Mouse (Mus musculus) kidney, postnatal 0 days (tissue): ENCODE results near the gene Klk8. TPM values are rescaled to one million over a fixed set of nuclear protein-coding genes. Genes with fewer than 3 reads are reported as not detected.
A peak's percentile ranks its signal among the peaks of the same experiment; 100 is the strongest.

Experiments used
- ATAC-seq: fragments of 200-750 bp; cut with Nextera tagmentation; replicated peaks from 2 replicates; pipeline ENCODE4 v1.8.0; 2017; ENCODE audit warnings: low read depth, moderate number of reproducible peaks, moderate TSS enrichment, moderate library complexity; ENCODE audit not compliant: low FRiP score
- DNase-seq: peaks from one replicate; pipeline ENCODE4 v3.0.0-alpha.2; 2016; ENCODE audit warnings: low spot score
- H3K27ac ChIP-seq: fragments of 300-500 bp; sonication (generic); 2 replicates; pipeline ENCODE4 v1.5.1; 2014; ENCODE audit warnings: mild to moderate bottlenecking
- H3K27me3 ChIP-seq: fragments of 300-500 bp; sonication (generic); 2 replicates; pipeline ENCODE4 v1.6.1; 2014; ENCODE audit warnings: low read length, mixed read lengths; ENCODE audit not compliant: insufficient read depth
- H3K36me3 ChIP-seq: fragments of 300-500 bp; sonication (generic); 2 replicates; pipeline ENCODE4 v1.6.1; 2014; ENCODE audit warnings: low read length, mixed read lengths; ENCODE audit not compliant: insufficient read depth
- H3K4me1 ChIP-seq: fragments of 300-500 bp; sonication (generic); replicated peaks from 2 replicates; pipeline ENCODE4 v1.6.1; 2014; ENCODE audit warnings: antibody characterized with exemption, low read length, mixed read lengths; ENCODE audit not compliant: insufficient read depth
- H3K4me2 ChIP-seq: fragments of 300-500 bp; sonication (generic); 2 replicates; pipeline ENCODE4 v1.6.1; 2014; ENCODE audit warnings: mild to moderate bottlenecking, low read length, moderate library complexity, mixed read lengths
- H3K4me3 ChIP-seq: fragments of 300-500 bp; sonication (generic); replicated peaks from 2 replicates; pipeline ENCODE4 v1.5.1; 2014; ENCODE audit warnings: low read depth, low read length
- H3K9ac ChIP-seq: fragments of 300-500 bp; sonication (generic); 2 replicates; pipeline ENCODE4 v1.6.1; 2014; ENCODE audit warnings: low read depth, low read length
- H3K9me3 ChIP-seq: fragments of 300-500 bp; sonication (generic); replicated peaks from 2 replicates; pipeline ENCODE4 v1.6.1; 2016; ENCODE audit warnings: low read length, inconsistent platforms, mixed read lengths
- CTCF ChIP-seq: IDR thresholded peaks from 2 replicates; pipeline ENCODE4 v1.5.1; 2016; ENCODE audit warnings: antibody characterized with exemption, low read depth, mild to moderate bottlenecking, moderate library complexity
- WGBS: fragments of 180-500 bp; shearing (Covaris S2); extraction: QIAGEN DNeasy Blood & Tissue Kit; methylation state at CpG from one replicate; pipeline ENCODE4 v1.1.7; 2014; 5-methylcytosine and 5-hydroxymethylcytosine counted together
- polyA plus RNA-seq: library from polyadenylated mRNA; unstranded; fragments of >200 nt; fragmentation: Nextera tagmentation; extraction: Ambion mirVana; gene quantifications from 2 replicates; pipeline ENCODE4 v1.2.1, GENCODE M21; 2015

The Klk8 gene
- polyA plus RNA-seq, 1 experiment from 2014 or later = 23.1 TPM

DNA sequence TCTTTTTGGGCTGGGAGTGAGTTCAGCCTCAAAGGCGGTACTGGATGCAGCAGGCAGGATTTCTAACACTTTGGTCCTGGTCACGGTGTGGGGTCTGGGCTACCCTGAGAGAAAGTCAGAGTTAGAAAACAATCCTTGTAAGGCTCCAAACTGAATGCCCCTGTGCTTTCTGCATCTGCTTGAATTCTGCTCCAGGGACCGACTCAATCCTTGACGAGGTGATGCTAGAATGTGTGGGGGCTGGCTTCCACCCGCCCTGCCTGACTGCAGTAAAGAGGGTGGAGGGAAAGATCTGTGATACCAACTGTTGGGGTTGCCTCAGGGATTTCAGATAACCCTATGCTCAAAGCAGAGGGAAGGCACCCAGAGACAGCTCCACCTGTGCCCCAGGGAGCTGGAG is 13.6 kb downstream of the Klk8 start, which contains the start of gene Klk7:
Gene Klk7 (plus strand): TSS at position 301 of the 400 bp plus-strand sequence.
- DNase-seq = no peak
- H3K4me3 ChIP-seq = no peak within 1 kb of the TSS
- H3K27ac ChIP-seq = no peak within 1 kb of the TSS
- WGBS = 47% methylated on average over 5 of the region's 5 CpGs
- no peak within 1 kb of the TSS for H3K9ac ChIP-seq
- H3K4me2 ChIP-seq = no peak within 1 kb of the TSS
- no peaks in the 10 kb centered on the region for H3K9me3 ChIP-seq
- no peaks in the 10 kb centered on the region for H3K27me3 ChIP-seq
- H3K4me1 ChIP-seq = no peaks in the 10 kb centered on the region
- TF ChIP-seq CTCF = no peak
- no peak for ATAC-seq
- no peaks in the 10 kb centered on the region for H3K36me3 ChIP-seq

DNA sequence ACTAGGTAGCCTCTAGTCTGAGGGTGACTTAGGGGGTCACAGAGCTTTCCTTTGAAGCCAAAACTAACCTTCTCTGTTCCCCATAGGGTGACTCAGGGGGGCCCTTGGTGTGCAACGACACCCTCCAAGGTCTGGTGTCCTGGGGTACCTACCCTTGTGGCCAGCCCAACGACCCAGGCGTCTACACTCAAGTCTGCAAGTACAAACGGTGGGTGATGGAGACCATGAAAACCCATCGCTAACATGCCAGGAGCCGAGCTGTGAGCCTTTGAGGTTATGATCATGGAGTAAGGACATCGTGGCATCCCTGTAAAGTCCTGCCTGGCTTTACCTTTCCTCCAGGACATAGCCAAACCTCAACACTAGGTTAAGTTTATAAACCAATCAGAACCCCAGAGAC is 17.8 kb downstream of the Klk8 start:
- Histone ChIP-seq H3K4me3 (no peak overlapping the region), H3K9me3 (no peaks in the 10 kb centered on the region), H3K27me3 (no peaks in the 10 kb centered on the region), H3K36me3 (no peaks in the 10 kb centered on the region), H3K9ac (no peak overlapping the region), H3K27ac (no peak overlapping the region), H3K4me1 (no peaks in the 10 kb centered on the region), H3K4me2 (no peak overlapping the region)
- DNase-seq = no peak
- WGBS = 90% methylated on average over 7 of the region's 7 CpGs
- no peak for TF ChIP-seq CTCF
- ATAC-seq = no peak

DNA sequence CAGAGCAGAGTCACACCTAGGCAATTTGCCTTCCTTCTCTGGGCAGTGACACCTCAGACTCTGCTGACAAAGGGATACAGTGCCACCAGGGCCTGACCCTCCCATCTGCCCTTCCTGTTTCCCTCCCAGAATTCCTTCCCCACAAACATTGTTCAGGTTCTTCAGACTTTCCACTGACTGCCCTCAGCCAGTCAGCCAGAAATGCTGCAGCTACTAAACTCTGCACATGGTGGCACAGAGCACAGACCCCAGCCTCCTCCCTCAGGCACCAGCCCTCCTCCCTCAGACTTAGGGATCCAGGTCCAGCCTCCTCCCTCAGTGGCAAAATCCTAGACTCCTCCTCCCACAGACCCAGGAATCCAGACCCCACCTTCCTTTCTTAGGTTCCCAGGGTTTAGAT is 19.4 kb downstream of the Klk8 start:
- TF ChIP-seq CTCF = no peak
- no peak overlapping the region for H3K4me2 ChIP-seq
- H3K36me3 ChIP-seq = no peaks in the 10 kb centered on the region
- H3K9ac ChIP-seq = no peak overlapping the region
- ATAC-seq = 0 out of 2 replicates have a peak, but pooled peaks have one; percentile 40
- no peaks in the 10 kb centered on the region for H3K27me3 ChIP-seq
- H3K9me3 ChIP-seq = no peaks in the 10 kb centered on the region
- no peak for DNase-seq
- no peaks in the 10 kb centered on the region for H3K4me1 ChIP-seq
- H3K27ac ChIP-seq = no peak overlapping the region
- H3K4me3 ChIP-seq = no peak overlapping the region

GRCm38 (mm10) chr7:43821581-43821980 is 24.2 kb downstream of the Klk8 start:
- ATAC-seq (no peak), DNase-seq (no peak)
- 80% methylated on average over 7 of the region's 7 CpGs for WGBS
- no peaks in the 10 kb centered on the region for H3K27me3 ChIP-seq
- H3K4me3 ChIP-seq = no peak overlapping the region
- H3K9me3 ChIP-seq = no peaks in the 10 kb centered on the region
- H3K36me3 ChIP-seq = no peaks in the 10 kb centered on the region
- TF ChIP-seq CTCF = no peak
- H3K4me2 ChIP-seq = no peak overlapping the region
- no peaks in the 10 kb centered on the region for H3K4me1 ChIP-seq
- H3K27ac ChIP-seq = no peak overlapping the region
- no peak overlapping the region for H3K9ac ChIP-seq

DNA sequence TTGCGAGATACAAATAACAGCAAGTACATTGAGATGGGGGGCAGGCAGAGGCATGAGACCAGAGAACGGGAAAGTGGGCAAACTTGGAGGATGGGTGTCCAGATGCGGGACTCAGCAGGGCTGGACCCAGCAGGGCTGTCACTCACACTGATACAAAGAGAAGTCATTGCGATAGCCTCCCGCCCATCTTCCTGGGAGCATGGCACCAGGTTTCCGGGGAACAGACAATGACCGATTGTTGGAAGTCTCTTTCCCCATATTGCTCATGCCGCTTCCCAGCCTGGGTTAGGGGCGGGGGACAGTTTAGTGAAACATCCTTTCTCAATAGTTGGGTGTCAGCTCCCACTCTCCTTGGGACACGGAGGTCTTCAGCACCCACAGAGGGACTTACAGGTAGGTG is 26.8 kb downstream of the Klk8 start, which contains the start of gene Klk6:
Gene Klk6 (plus strand): TSS at position 301 of the 400 bp plus-strand sequence.
- H3K27ac ChIP-seq = no peak within 1 kb of the TSS
- WGBS = 90% methylated on average over 10 of the region's 10 CpGs
- H3K4me1 ChIP-seq = no peaks in the 10 kb centered on the region
- no peaks in the 10 kb centered on the region for H3K27me3 ChIP-seq
- H3K4me3 ChIP-seq = no peak within 1 kb of the TSS
- H3K9me3 ChIP-seq = no peaks in the 10 kb centered on the region
- no peak within 1 kb of the TSS for H3K4me2 ChIP-seq
- DNase-seq = no peak
- ATAC-seq = no peak
- H3K36me3 ChIP-seq = no peaks in the 10 kb centered on the region
- H3K9ac ChIP-seq = no peak within 1 kb of the TSS
- no peak for TF ChIP-seq CTCF

- H3K27me3 ChIP-seq = no peaks in the 10 kb centered on the region
These were observed 28.7 kb downstream of the Klk8 start for GRCm38 (mm10) chr7:43826056-43826455.

DNA sequence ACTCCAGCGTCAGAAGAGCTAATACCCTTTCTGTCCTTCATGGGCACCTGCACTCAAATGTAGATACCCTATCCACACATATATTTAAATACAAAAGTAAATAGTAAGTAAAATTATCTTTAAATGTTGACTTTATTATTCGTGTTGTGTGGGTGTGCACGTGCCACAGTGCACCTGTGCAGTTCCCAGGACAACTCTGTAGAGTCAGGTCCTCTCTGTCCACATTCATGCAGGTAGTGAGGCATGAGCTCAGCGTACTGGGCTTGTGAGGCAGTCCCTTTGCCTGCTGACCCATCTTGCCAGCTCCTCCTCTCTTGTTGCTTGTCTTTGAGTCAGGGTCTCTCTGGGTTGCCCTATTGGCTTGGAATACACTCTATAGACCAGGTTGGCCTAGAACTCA is 30.3 kb downstream of the Klk8 start:
- Histone ChIP-seq H3K4me2 (no peak overlapping the region), H3K27me3 (no peaks in the 10 kb centered on the region), H3K36me3 (no peaks in the 10 kb centered on the region), H3K9me3 (no peaks in the 10 kb centered on the region), H3K27ac (no peak overlapping the region), H3K4me1 (no peaks in the 10 kb centered on the region), H3K4me3 (no peak overlapping the region), H3K9ac (no peak overlapping the region)
- DNase-seq (no peak), ATAC-seq (no peak)
- 87% methylated on average over 4 of the region's 4 CpGs for WGBS
- TF ChIP-seq CTCF = no peak

More at GRCm38 (mm10) chr7:43826056-43826455, 28.7 kb downstream of the Klk8 start:
- no peak for DNase-seq
- no peaks in the 10 kb centered on the region for H3K9me3 ChIP-seq
- no peaks in the 10 kb centered on the region for H3K4me1 ChIP-seq
- WGBS = 88% methylated on average over 5 of the region's 5 CpGs
- no peak overlapping the region for H3K27ac ChIP-seq
- no peaks in the 10 kb centered on the region for H3K36me3 ChIP-seq
- H3K4me3 ChIP-seq = no peak overlapping the region
- no peak for ATAC-seq
- no peak overlapping the region for H3K4me2 ChIP-seq
- H3K9ac ChIP-seq = no peak overlapping the region
- TF ChIP-seq CTCF = no peak
